Mouse (Mus musculus) urinary bladder, postnatal 4 days (tissue): Measurements from ENCODE around the gene Synpr.

Experiments
- DNase-seq, 2 experiments: peaks; one replicate each; pipeline ENCODE4 v3.0.0; 2021 to 2022; ENCODE audit warnings: low spot score in 2 of 2

Synpr gene

DNA sequence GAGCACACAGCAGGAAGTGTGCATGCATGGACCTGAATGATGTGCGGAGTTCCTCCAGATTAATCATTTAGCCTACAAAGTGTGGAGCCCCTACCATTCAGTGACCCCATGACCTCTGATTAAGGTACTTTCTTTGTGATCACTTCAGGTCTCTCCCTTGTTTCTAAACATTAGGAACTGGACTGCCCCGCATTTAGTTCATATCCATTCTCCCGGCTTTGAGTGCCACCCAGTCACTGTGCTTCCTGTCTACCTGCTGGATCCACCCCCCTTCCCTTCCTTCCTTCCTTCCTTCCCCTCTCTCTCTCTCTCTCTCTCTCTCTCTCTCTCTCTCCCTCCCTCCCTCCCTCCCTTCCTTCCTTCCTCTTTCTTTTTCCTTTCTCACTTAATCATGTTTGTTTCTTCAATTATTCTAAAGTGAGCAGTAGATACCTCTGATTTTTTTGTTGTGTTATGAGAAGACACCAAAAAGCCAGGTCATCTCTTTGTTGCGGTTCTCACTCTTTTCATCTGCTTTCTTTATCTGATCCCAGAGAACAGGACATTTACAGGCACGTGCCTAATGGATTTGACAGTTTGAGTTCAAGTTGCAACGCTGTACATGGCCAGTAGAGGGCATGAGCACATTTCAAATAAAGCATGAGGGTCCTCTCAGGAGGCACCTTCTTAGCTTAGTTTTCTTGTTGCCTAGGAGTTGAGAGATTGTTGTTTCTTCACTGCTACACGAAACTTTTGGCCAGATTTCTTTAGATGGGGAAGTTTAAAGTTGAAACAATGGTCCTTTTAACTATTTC lies 71.2 kb downstream of the Synpr start:
- DNase-seq, result no peak

DNA sequence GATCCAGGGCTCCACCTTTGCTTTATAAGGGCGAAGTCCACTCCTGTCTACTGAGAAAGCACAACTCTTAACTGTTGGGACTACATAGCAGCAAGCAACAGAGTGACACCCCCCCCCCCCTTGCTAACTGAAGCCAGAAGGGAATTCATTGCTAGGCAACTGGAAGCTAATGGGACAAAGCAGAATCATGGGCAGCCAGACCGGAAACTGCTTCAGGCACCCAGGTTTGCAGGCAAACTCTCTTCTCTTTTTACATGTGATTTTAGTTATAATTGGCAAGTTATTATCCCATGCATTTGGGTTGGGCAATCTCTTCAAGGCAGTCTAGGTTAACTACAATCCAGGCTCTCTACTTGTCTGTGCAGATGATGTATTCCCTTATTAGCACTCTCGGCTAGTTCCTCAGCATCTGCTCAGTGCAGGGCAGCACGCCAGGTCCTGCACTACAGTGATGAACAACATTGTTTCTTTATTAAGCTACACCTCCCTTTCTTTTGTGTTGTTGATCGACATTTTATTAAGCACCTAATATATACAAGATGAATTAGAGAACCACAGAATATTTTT lies 72.6 kb downstream of the Synpr start:
- DNase-seq, result no peak

DNA sequence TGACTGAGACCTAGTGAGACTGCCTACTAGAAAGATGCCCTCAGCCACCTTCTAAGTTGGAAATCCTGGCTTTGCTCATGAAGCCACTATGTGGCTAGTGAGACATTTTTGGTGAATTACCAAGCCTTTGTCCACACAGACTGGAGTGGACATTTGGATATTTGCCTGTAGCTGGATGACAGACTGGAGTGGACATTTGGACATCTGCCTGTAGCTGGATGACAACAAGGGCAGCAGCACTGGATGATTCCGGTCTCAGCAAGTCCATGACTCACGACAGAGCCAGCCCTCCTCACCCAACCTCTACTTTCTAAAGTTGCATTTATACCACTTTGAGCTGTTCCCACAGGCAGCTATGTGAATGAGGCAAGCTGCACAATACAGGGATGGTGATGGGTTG lies 73.5 kb downstream of the Synpr start:
- no peak for DNase-seq

DNA sequence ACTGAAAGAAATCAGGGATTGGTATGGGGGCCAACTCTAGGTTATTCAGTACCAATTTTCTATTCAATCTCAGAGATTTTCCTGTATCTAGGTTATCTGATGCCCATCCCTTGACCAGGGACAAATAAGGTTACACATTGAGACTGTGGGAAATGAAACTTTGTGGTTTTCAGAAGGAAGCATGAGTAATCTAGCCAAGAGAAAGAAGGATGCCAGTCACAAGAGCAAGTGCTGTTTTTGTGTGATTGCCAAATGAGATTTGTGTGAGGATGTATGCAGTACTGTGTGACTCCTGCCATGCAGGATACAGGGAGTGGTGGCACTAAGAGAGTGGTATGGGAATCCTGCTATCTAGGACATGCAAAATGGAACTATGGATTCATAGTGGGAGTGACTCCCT lies 76.6 kb downstream of the Synpr start:
- DNase-seq, result no peak

DNA sequence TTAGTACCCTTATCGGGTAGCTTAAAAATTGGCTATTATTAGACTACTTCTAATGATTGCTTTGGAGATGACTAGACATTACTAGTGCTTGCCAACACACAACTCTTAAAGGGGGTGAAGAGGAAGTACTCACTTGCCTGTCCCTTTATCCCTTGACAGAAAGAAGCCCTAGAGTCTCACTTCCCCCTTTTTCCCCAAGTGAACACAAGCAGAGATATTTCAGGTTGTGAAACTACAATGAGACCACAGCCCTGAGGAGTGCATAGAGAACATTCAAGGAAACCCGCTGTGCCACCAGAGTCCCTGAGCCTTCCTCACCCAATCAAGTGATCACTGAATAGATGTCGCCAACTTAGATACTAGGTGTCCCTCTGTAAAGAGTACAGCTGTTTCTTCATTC lies 77.1 kb downstream of the Synpr start:
- DNase-seq, result no peak

DNA sequence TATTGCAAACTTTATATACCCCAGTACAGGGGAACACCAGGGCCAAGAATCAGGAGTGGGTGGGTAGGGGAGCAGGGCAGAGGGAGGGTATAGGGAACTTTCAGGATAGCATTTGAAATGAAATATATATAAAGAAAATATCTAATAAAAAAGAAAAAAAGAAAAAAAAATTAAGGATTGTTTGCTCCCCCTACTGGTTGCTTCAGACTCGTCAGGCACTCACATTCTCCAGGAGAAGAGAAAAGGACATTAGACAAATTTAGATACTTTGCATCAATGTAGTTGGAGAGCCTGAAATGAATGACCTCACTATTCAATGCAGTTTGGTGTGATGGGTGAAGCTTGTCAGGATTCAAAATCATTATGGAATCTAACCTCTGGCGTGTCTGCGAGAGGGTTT lies 83.7 kb downstream of the Synpr start:
- no peak for DNase-seq

DNA sequence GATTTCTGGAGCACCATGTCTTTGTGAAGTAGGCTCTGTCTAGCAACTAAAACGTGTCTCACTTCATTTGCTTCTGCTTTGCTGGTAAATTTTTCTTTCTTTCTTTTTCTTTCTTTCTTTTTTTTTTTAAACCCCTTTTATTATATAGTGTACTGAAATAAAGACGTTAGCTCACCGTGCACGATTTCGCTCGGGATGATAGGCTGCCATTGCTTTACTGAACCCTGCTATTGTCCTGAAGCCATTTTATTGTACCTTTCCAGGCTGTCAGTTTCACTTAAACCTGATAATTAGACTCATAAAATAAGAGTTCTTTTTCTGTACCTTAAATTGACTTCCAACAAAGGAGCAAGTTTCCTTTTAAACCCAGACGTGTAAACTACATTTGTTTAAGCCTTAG lies 104.5 kb downstream of the Synpr start:
- no peak for DNase-seq

DNA sequence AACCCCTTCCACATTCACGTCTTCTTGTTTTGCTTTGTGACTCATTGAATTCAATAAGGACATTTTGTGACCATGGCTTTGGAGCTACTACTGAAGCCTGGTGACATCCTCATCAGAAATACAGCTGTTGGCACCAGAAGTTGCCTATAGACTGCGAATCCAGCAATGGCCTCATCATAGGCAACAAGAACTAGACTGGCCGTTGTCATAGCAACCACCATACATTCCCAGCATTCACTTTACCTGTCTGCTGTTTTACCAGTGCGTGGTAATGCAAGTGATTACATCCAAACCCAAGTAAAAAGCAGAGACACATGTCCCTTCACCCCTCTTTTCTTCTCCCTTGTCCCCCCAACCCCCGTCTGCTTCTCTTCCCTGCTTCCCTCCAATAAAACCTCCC lies 105.4 kb downstream of the Synpr start:
- no peak for DNase-seq

DNA sequence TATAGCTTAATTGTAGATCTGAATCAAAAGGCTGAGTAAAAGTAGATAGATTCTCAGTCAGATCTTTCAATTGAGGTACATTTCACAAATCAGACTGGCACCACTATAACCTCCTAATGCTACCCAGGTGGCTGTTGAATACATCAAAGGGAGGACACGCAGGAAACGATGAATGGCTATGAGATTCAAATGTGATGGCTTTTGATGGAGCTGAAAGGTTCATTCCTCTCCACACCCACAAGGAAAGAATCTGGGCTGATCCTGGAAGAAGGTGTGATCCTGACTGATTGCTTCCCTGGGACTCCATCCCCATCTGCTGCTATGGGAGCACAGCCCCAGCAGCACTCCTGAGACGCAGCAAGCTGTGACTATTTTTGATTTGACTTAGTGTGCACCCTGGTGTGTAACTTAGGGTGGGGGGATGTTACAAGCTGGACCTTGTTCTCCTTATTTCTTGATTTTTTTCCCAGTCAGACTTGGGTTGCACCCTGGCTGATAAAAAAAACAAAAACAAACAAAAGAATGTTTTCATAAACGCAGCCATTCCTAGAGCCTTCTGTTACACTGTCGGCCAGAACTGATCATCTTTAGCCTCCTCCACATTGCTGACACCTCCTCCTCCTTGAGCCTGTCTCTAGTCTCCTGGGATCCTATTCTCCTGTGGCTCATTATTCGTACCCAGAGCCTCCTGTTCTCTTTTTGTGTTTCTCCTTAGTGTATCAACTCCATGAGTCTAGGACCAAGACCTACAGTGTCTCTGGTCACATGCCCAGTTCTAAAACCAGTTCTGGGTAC lies 114.8 kb downstream of the Synpr start:
- DNase-seq, result no peak

GRCm38 (mm10) chr14:13411636-13412035 lies 127.1 kb downstream of the Synpr start:
- DNase-seq, result no peak

- no peak for DNase-seq
Observed at GRCm38 (mm10) chr14:13440723-13441122, 156.1 kb downstream of the Synpr start.

GRCm38 (mm10) chr14:13444908-13445307 lies 160.3 kb downstream of the Synpr start:
- DNase-seq, result no peak

DNA sequence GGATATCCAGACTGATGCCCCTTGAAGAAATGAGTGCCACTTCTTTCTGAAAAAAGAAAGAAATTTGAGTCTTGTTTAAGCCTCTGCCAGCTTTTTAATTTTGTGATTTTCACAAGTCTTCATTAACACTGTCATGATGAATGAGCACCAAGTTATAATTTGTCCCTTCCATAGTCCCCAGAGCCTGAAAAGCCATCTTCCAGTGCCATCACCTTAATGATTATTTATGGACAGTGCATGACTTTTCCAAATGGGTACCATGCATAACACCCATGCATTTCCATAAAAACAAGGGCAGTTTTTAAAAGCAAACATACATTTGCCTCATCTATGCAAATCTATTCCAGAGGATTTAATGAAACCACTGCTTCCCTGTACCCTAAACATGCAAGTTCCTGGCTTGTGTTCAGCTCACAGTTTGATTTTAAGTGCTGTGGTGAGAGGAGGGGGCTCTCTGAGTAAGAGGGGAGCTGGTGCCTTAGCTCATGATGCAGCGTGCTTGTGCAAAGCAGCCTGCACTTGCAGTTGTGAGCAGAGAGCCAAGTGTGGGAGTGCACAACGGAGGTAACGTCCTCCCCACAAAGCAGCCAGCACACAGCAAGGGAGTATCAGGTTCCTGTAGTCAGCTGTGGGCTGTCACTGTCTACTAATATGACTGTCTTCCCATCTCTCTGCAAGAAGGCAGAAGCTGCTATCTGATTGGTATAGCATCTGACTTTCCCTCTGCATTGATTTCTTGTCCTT lies 169.1 kb downstream of the Synpr start:
- no peak for DNase-seq

- DNase-seq, result no peak
Observed at GRCm38 (mm10) chr14:13454991-13455390, 170.4 kb downstream of the Synpr start.

DNA sequence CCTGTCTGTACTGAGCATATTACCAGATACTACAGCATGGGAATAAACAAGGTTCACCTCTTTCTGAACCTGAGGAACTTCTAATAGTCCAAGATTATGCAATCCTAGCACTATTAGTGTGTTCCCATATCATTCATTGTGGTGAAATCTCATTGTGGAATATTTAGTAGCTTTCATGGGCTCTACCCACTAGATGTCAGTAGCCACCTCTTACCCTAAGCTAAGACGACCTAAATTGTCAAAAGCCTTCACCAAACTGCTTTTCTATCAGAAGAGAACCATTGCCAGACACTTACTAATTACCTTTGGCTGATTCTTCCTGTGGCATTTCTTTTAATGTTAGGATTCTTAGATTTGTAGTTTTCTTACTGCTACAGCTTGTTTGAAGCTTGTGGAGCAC lies 174.8 kb downstream of the Synpr start:
- DNase-seq, result no peak

DNA sequence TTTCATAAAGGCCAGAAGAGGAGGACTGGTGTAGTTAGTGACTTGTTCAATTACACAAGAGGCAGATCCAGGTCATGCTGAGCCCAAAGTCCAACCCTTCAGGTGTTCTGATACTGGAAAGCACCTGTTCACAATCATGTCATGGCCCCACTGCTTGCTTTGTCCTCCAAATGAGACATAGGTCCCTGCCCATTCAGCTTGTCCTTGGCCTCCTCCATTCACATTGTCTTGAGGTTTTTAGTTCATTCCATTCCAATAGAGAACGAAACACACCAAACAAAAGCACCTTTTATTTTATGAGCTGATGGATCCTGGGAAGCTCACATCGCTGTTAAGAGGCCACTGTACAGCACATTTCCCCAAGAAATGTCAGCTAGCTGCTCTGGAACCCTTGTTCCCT lies 184.6 kb downstream of the Synpr start:
- no peak for DNase-seq

DNA sequence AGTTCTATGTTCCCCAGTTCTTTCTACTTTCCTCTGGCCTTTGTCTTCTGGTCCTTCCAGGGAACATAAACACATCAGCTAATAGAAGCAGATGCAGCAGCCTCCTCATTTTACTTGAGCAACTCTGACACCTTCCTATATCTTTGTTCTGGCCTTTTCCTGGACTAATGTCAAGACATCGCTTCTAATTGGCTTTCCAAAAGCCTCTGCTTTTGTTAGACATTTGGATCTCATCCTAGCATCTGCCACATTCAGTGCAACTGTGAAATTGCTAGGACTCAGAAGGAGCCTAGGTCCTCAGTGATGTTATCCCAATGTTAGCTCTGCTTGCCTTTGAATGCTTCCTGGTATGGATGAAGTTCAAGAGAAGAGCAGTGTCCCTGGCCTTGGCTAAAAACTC lies 193.2 kb downstream of the Synpr start:
- no peak for DNase-seq

DNA sequence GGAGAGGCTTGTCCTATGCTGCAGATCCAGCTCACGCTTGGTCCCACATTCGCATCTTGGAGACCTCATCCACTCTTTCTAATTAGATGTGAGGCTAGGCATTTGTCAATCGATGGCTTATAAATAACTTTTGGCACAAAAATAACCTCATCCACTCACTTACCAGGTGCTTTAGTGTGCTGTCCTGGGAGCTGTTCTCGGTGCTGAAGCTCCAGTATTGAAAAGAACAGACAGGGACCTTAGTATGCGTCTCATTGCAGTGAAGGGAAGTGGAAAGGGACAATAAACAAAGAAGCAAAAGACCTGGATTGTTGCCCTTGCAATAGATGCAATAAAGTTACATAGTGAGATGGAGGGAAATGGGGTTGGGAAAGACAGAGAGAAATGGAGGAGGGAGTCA lies 220.8 kb downstream of the Synpr start:
- no peak for DNase-seq

- DNase-seq, result no peak
Observed at GRCm38 (mm10) chr14:13518608-13519139, 234.1 kb downstream of the Synpr start.

GRCm38 (mm10) chr14:13519239-13520011 lies 234.8 kb downstream of the Synpr start:
- no peak for DNase-seq

DNA sequence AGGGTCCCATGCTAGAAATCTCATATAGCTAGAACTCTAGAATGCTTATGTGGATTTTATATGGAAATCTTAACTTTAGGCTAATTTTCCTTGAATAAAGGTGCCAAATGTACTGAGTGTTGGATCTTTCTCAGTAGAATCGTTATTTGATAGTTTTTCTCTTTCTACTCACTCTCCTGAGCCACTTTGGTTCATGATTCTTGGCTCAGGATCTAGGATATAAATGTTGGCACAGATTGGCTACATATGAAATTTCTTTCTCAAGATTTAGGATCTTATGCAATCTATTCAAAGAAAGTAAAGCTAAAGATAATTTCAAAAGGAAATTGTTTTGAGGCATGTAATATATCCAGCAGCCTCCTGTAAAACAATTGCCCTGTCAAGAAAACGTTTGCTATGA lies 263.2 kb downstream of the Synpr start:
- DNase-seq, result no peak
